Mouse (Mus musculus): ENCODE measurements around the gene Ppfia4. TPM values are rescaled to one million over a fixed set of nuclear protein-coding genes. Genes with fewer than 3 reads are reported as not detected.

The Ppfia4 gene
- 8.4 and 8.6 TPM in 2 replicates for polyA plus RNA-seq (2012; rRNA removed)

- DNase-seq (ENCODE audit: low spot score) = no peak
Measured at GRCm38 (mm10) chr1:134332770-134333271, at the start of gene Ppfia4. TSS of gene Ppfia4 (minus strand) at chr1:134332928.

GRCm38 (mm10) chr1:134381795-134382625 is 49.3 kb upstream of the Ppfia4 start:
- no peak for DNase-seq (ENCODE audit: low spot score)

GRCm38 (mm10) chr1:134381051-134381450 is 48.3 kb upstream of the Ppfia4 start:
- no peak for DNase-seq (ENCODE audit: low spot score)

- no peak for DNase-seq (ENCODE audit: low spot score)
Measured at GRCm38 (mm10) chr1:134374124-134374523, 41.4 kb upstream of the Ppfia4 start.

- DNase-seq (ENCODE audit: low spot score) = peak; percentile 36
Measured at GRCm38 (mm10) chr1:134368777-134369337, 36.1 kb upstream of the Ppfia4 start.

GRCm38 (mm10) chr1:134365491-134365890 is 32.8 kb upstream of the Ppfia4 start:
- no peak for DNase-seq (ENCODE audit: low spot score)

- DNase-seq (ENCODE audit: low spot score) = no peak
Measured at GRCm38 (mm10) chr1:134363194-134363593, 30.5 kb upstream of the Ppfia4 start.

- peak; percentile 98 for DNase-seq (ENCODE audit: low spot score)
Measured at GRCm38 (mm10) chr1:134361857-134362212, 29.1 kb upstream of the Ppfia4 start, which contains the start of gene Tmem183a. TSS of gene Tmem183a (minus strand) at chr1:134361979.

- DNase-seq (ENCODE audit: low spot score) = no peak
Measured at GRCm38 (mm10) chr1:134361195-134361856, 28.6 kb upstream of the Ppfia4 start.

GRCm38 (mm10) chr1:134360656-134361055 is 27.9 kb upstream of the Ppfia4 start:
- DNase-seq (ENCODE audit: low spot score) = no peak

- DNase-seq (ENCODE audit: low spot score) = no peak
Measured at GRCm38 (mm10) chr1:134357461-134357860, 24.7 kb upstream of the Ppfia4 start.

GRCm38 (mm10) chr1:134353326-134353725 is 20.6 kb upstream of the Ppfia4 start:
- DNase-seq (ENCODE audit: low spot score) = no peak

GRCm38 (mm10) chr1:134347791-134348190 is 15.1 kb upstream of the Ppfia4 start:
- no peak for DNase-seq (ENCODE audit: low spot score)

- DNase-seq (ENCODE audit: low spot score) = no peak
Measured at GRCm38 (mm10) chr1:134345075-134345474, 12.3 kb upstream of the Ppfia4 start.

- peak; percentile 61 for DNase-seq (ENCODE audit: low spot score)
Measured at GRCm38 (mm10) chr1:134344005-134344950, 11.6 kb upstream of the Ppfia4 start.

- no peak for DNase-seq (ENCODE audit: low spot score)
Measured at GRCm38 (mm10) chr1:134343567-134343966, 10.8 kb upstream of the Ppfia4 start.

- no peak for DNase-seq (ENCODE audit: low spot score)
Measured at GRCm38 (mm10) chr1:134342781-134343310, 10.1 kb upstream of the Ppfia4 start.

- peak; percentile 17 for DNase-seq (ENCODE audit: low spot score)
Measured at GRCm38 (mm10) chr1:134342278-134342664, 9.5 kb upstream of the Ppfia4 start.

GRCm38 (mm10) chr1:134341641-134342277 is 9.0 kb upstream of the Ppfia4 start:
- no peak for DNase-seq (ENCODE audit: low spot score)

GRCm38 (mm10) chr1:134339757-134340619 is 7.3 kb upstream of the Ppfia4 start:
- no peak for DNase-seq (ENCODE audit: low spot score)
